Mouse (Mus musculus): ENCODE results near the gene Ccdc30. TPM values are rescaled to one million over a fixed set of nuclear protein-coding genes. Genes with fewer than 3 reads are reported as not detected.

Gene Ccdc30
- polyA plus RNA-seq, 1 experiment from 2014 or later: 20.9 TPM

DNA sequence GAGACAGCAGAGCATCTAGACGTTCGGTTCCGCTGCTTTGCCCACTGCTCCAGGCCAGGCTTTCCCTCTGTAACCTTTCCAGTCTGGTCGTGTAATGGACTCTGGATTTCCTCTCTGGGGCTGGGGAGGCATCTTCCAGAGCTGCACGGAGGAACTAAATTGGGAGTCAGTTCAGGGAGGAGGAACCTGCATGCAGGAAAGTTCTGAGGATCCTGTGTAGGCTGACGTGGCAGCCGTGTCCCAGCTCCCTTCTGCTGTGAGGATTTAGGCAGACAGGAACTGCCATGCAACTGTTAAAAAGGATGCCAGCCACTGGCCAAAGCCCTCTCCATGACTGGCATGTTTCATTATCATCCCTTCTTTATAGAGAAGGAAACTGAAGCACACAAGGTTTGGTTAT is 35.1 kb upstream of the Ccdc30 start:
- ATAC-seq (ENCODE audit: low FRiP score): no peak
- peaks cover 13% of the 10 kb centered on the region for H3K4me1 ChIP-seq (replicated peaks; ENCODE audit: control insufficient read depth, insufficient read depth, low read length)
- 78% methylated on average over 7 of the region's 7 CpGs for WGBS
- no peak overlapping the region for H3K27ac ChIP-seq
- no peak overlapping the region for H3K9ac ChIP-seq
- no peak overlapping the region for H3K4me2 ChIP-seq (replicated peaks)
- H3K9me3 ChIP-seq (ENCODE audit: control insufficient read depth, low read length): no peaks in the 10 kb centered on the region
- no peaks in the 10 kb centered on the region for H3K27me3 ChIP-seq (ENCODE audit: control insufficient read depth, insufficient read depth, low read length)
- no peaks in the 10 kb centered on the region for H3K36me3 ChIP-seq (replicated peaks; ENCODE audit: control insufficient read depth, insufficient read depth)
- DNase-seq (ENCODE audit: low spot score): no peak
- no peak overlapping the region for H3K4me3 ChIP-seq (replicated peaks; ENCODE audit: low read length)

DNA sequence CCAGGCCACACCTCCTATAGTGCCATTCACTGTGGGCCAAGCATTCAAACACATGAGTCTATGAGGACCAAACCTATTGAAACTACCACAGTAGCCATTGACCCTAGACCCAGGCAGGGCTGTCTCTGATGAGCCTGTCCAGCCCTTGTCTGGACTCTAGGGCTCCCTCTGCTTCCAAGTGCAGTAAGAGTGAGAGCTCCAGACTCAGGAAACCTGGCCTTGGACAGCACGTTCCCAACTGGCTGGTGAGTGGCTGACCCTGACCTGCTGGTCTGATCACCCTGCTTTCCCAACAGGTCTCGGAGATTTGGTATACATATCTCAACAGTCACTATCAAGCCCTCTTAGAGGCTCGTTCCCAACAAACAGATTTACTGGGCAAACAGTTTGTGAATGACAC is 32.5 kb upstream of the Ccdc30 start:
- WGBS: 86% methylated on average over 3 of the region's 3 CpGs
- Histone ChIP-seq H3K4me3 (replicated peaks; ENCODE audit: low read length) (no peak overlapping the region), H3K4me2 (replicated peaks) (no peak overlapping the region), H3K9me3 (ENCODE audit: control insufficient read depth, low read length) (no peaks in the 10 kb centered on the region), H3K4me1 (replicated peaks; ENCODE audit: control insufficient read depth, insufficient read depth, low read length) (peaks cover under 1% of the 10 kb centered on the region; the same call in 1 of the 2 replicates), H3K27ac (no peak overlapping the region), H3K27me3 (ENCODE audit: control insufficient read depth, insufficient read depth, low read length) (no peaks in the 10 kb centered on the region), H3K9ac (no peak overlapping the region), H3K36me3 (replicated peaks; ENCODE audit: control insufficient read depth, insufficient read depth) (no peaks in the 10 kb centered on the region)
- no peak for DNase-seq (ENCODE audit: low spot score)
- ATAC-seq (ENCODE audit: low FRiP score): no peak

DNA sequence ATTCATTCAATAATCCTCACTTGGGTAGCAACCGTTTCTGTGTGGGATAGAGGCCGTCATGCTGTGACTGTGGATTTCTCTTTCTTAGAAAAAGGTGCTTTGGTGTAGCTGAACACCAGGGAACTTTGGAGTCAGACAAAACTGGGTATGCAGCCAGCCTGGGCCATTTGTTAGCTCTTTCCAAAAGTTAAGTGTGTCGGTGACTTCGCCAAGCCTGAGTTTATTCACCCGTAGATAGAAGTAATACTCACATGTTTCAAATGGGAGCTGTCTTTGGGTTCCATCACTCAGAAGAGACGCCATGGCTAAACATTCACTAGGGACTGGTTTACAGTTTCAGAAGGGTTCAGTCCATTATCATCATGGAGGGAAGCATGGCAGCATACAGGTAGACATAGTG is 31.9 kb upstream of the Ccdc30 start:
- H3K4me1 ChIP-seq (replicated peaks; ENCODE audit: control insufficient read depth, insufficient read depth, low read length): no peaks in the 10 kb centered on the region
- DNase-seq (ENCODE audit: low spot score) (no peak), ATAC-seq (ENCODE audit: low FRiP score) (no peak)
- 91% methylated on average over 6 of the region's 6 CpGs for WGBS
- no peak overlapping the region for H3K9ac ChIP-seq
- no peaks in the 10 kb centered on the region for H3K27me3 ChIP-seq (ENCODE audit: control insufficient read depth, insufficient read depth, low read length)
- no peak overlapping the region for H3K4me2 ChIP-seq (replicated peaks)
- H3K9me3 ChIP-seq (ENCODE audit: control insufficient read depth, low read length): no peaks in the 10 kb centered on the region
- no peaks in the 10 kb centered on the region for H3K36me3 ChIP-seq (replicated peaks; ENCODE audit: control insufficient read depth, insufficient read depth)
- no peak overlapping the region for H3K27ac ChIP-seq
- H3K4me3 ChIP-seq (replicated peaks; ENCODE audit: low read length): no peak overlapping the region

DNA sequence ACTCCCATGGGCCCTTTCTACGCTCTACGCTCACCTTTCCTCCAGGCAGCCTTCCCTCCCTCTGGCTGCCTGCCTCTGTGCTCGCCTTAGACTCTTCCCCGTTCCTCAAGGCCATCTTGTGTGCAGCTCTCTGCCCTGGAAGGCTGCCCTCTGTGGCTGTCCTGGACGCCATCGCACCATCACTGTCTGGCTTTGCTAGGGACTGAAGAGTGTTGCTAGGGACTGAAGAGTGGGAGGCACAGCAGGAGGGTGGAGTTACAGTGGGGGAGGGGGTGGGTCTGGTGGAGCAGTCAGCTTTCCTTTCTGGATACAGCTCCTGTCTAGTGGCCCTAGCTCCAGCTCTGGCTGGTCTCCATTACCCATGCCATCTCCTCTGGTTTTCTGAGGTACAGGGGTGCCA is 27.2 kb upstream of the Ccdc30 start:
- Histone ChIP-seq H3K36me3 (replicated peaks; ENCODE audit: control insufficient read depth, insufficient read depth) (no peaks in the 10 kb centered on the region), H3K4me3 (replicated peaks; ENCODE audit: low read length) (no peak overlapping the region), H3K27ac (no peak overlapping the region), H3K27me3 (ENCODE audit: control insufficient read depth, insufficient read depth, low read length) (no peaks in the 10 kb centered on the region), H3K9me3 (ENCODE audit: control insufficient read depth, low read length) (no peaks in the 10 kb centered on the region), H3K9ac (no peak overlapping the region), H3K4me2 (replicated peaks) (no peak overlapping the region), H3K4me1 (replicated peaks; ENCODE audit: control insufficient read depth, insufficient read depth, low read length) (no peaks in the 10 kb centered on the region)
- WGBS: 39% methylated on average over 6 of the region's 6 CpGs
- ATAC-seq (ENCODE audit: low FRiP score): no peak
- no peak for DNase-seq (ENCODE audit: low spot score)

DNA sequence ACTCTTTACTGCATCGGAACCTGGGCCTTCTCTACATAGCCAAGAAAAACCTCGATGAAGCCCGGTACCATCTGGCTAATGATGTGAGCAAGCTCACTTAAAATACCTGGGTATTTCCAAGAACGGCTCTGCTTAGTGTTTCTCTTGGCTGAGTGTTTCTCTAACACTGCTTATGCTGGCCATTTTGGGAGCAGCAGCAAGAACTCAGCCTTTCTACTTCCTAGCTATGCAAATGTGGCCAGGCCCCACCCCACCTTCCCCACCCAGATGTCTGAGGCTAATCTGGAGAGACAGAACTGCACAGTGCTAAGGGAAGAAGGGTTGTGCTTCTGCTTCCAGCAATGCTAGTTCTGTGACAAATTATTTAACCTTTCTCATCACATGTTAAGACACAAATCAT is 26.5 kb upstream of the Ccdc30 start:
- no peaks in the 10 kb centered on the region for H3K4me1 ChIP-seq (replicated peaks; ENCODE audit: control insufficient read depth, insufficient read depth, low read length)
- H3K4me3 ChIP-seq (replicated peaks; ENCODE audit: low read length): no peak overlapping the region
- H3K36me3 ChIP-seq (replicated peaks; ENCODE audit: control insufficient read depth, insufficient read depth): no peaks in the 10 kb centered on the region
- ATAC-seq (ENCODE audit: low FRiP score) (no peak), DNase-seq (ENCODE audit: low spot score) (no peak)
- H3K9me3 ChIP-seq (ENCODE audit: control insufficient read depth, low read length): no peaks in the 10 kb centered on the region
- no peak overlapping the region for H3K9ac ChIP-seq
- H3K27ac ChIP-seq: no peak overlapping the region
- H3K27me3 ChIP-seq (ENCODE audit: control insufficient read depth, insufficient read depth, low read length): no peaks in the 10 kb centered on the region
- 94% methylated on average over 4 of the region's 4 CpGs for WGBS
- H3K4me2 ChIP-seq (replicated peaks): no peak overlapping the region

DNA sequence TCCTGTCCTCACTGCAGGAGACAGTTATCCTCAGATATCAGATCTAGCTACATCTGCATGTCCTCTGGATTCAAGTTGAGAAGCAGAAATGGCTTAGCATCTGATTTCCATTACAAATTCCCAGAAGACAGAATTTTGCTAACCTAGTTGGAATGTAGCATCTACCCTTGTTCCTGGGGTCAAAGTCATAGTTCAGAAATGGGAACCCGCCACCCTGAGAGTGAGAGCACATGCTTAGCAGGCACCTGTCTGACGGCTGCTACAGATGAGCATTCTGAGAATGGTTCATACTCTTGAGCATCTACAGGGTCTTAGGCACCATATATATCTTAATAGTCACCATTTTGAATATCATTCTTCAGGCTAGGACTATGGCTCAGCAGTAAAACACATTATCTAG is 22.6 kb upstream of the Ccdc30 start:
- WGBS: 94% methylated on average over 2 of the region's 2 CpGs
- no peak overlapping the region for H3K9ac ChIP-seq
- H3K36me3 ChIP-seq (replicated peaks; ENCODE audit: control insufficient read depth, insufficient read depth): no peaks in the 10 kb centered on the region
- H3K27me3 ChIP-seq (ENCODE audit: control insufficient read depth, insufficient read depth, low read length): no peaks in the 10 kb centered on the region
- ATAC-seq (ENCODE audit: low FRiP score): no peak
- H3K4me2 ChIP-seq (replicated peaks): no peak overlapping the region
- H3K27ac ChIP-seq: no peak overlapping the region
- no peak for DNase-seq (ENCODE audit: low spot score)
- 0 out of 2 replicates have a peak, but pooled peaks cover 7% of the 10 kb centered on the region for H3K9me3 ChIP-seq (ENCODE audit: control insufficient read depth, low read length)
- H3K4me1 ChIP-seq (replicated peaks; ENCODE audit: control insufficient read depth, insufficient read depth, low read length): no peaks in the 10 kb centered on the region
- H3K4me3 ChIP-seq (replicated peaks; ENCODE audit: low read length): no peak overlapping the region

DNA sequence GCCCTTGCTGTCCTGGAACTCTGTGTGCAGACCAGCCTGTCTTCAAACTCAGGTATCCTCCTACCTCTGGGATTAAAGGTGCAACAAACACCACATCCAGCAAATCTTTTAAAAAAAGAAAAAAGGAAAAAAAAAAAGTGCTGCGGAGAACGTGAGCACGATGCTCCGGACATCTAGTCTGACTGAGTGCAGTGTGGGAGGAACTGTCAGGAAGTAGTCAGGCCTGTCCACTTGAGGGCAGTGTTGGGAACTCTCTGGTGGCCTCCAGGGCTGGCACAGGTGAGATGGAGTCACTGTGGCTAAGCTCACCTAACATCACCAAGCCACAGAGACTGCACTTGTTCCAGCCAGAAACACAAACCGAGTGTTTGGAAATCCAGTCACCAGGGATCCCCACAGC is 15.4 kb upstream of the Ccdc30 start:
- H3K27me3 ChIP-seq (ENCODE audit: control insufficient read depth, insufficient read depth, low read length): no peaks in the 10 kb centered on the region
- H3K36me3 ChIP-seq (replicated peaks; ENCODE audit: control insufficient read depth, insufficient read depth): no peaks in the 10 kb centered on the region
- H3K9me3 ChIP-seq (ENCODE audit: control insufficient read depth, low read length): 0 out of 2 replicates have a peak, but pooled peaks cover 3% of the 10 kb centered on the region
- no peaks in the 10 kb centered on the region for H3K4me1 ChIP-seq (replicated peaks; ENCODE audit: control insufficient read depth, insufficient read depth, low read length)
- H3K4me3 ChIP-seq (replicated peaks; ENCODE audit: low read length): no peak overlapping the region
- ATAC-seq (ENCODE audit: low FRiP score) (no peak), DNase-seq (ENCODE audit: low spot score) (no peak)
- H3K4me2 ChIP-seq (replicated peaks): no peak overlapping the region
- H3K9ac ChIP-seq: no peak overlapping the region
- no peak overlapping the region for H3K27ac ChIP-seq
- WGBS: 22% methylated on average over 5 of the region's 5 CpGs

DNA sequence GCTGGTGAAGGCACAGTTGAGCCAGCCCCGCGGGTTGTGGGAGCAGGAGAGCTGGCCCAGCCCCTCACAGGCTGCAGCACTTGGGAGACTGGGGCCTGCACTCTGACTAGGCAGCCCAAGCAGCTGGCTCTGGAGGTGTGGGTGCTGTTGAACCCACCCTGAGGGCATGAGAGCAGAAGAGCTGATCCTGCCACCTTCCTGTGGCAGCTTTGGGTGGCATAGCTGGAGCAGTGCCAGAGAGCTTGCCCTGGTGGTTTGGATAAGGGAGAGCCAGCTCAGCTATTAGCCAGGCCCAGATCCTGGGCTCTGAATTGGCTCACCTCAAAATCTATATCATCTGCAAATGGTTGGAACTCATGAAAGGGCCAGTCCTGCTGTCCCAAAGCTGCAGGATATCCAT is 12.4 kb upstream of the Ccdc30 start:
- Histone ChIP-seq H3K9ac (no peak overlapping the region), H3K27me3 (ENCODE audit: control insufficient read depth, insufficient read depth, low read length) (no peaks in the 10 kb centered on the region), H3K9me3 (ENCODE audit: control insufficient read depth, low read length) (no peaks in the 10 kb centered on the region), H3K4me2 (replicated peaks) (no peak overlapping the region), H3K27ac (no peak overlapping the region), H3K4me3 (replicated peaks; ENCODE audit: low read length) (no peak overlapping the region), H3K36me3 (replicated peaks; ENCODE audit: control insufficient read depth, insufficient read depth) (no peaks in the 10 kb centered on the region), H3K4me1 (replicated peaks; ENCODE audit: control insufficient read depth, insufficient read depth, low read length) (0 out of 2 replicates have a peak, but pooled peaks cover 5% of the 10 kb centered on the region)
- 61% methylated on average over 2 of the region's 2 CpGs for WGBS
- DNase-seq (ENCODE audit: low spot score) (no peak), ATAC-seq (ENCODE audit: low FRiP score) (no peak)

DNA sequence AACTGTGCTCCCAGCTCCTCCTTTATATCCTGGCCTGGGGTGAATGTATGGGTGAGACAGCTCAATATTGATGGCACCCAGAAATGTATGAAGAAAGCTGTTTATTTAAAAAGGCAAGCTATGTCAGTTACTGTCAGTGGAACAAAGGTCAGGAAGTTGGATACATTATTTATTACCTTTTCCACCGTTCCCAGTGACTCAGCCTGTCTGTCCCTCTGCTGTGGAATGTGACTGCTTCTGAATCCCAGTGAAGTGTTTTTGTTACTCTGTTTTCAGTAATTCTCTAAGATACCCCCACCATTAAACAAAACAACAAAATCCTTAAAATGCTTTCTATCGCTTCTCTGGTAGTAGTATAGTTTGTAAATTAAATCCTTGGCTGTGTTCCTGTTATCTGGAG is 10.3 kb upstream of the Ccdc30 start:
- Histone ChIP-seq H3K4me3 (replicated peaks; ENCODE audit: low read length) (no peak overlapping the region), H3K9ac (no peak overlapping the region), H3K4me1 (replicated peaks; ENCODE audit: control insufficient read depth, insufficient read depth, low read length) (peaks cover 15% of the 10 kb centered on the region), H3K9me3 (ENCODE audit: control insufficient read depth, low read length) (no peaks in the 10 kb centered on the region), H3K36me3 (replicated peaks; ENCODE audit: control insufficient read depth, insufficient read depth) (no peaks in the 10 kb centered on the region), H3K27ac (no peak overlapping the region), H3K4me2 (replicated peaks) (no peak overlapping the region), H3K27me3 (ENCODE audit: control insufficient read depth, insufficient read depth, low read length) (no peaks in the 10 kb centered on the region)
- DNase-seq (ENCODE audit: low spot score): no peak
- no peak for ATAC-seq (ENCODE audit: low FRiP score)
- WGBS: 52% methylated on average over 2 of the region's 2 CpGs

DNA sequence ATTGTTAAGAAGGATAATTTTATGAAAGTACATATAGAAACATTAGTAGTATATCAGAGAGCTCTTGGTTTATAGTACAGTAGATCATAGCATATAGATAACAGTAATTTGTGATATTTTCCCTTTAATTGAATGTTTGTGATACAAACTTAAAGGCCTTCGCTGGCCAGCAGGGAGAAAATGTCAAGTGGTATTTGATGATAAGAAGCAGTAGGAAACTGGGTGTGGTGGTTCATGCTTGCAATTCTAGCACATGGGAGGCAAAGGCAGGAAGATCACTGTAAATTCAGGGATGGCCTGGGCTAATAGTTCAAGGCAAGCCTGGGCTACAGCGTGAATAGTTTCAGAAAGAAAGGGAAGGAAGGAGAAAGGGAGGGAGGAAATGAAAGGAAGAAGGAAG is 9.8 kb upstream of the Ccdc30 start:
- DNase-seq (ENCODE audit: low spot score) (no peak), ATAC-seq (ENCODE audit: low FRiP score) (no peak)
- Histone ChIP-seq H3K9ac (no peak overlapping the region), H3K9me3 (ENCODE audit: control insufficient read depth, low read length) (no peaks in the 10 kb centered on the region), H3K27me3 (ENCODE audit: control insufficient read depth, insufficient read depth, low read length) (no peaks in the 10 kb centered on the region), H3K4me3 (replicated peaks; ENCODE audit: low read length) (no peak overlapping the region), H3K36me3 (replicated peaks; ENCODE audit: control insufficient read depth, insufficient read depth) (no peaks in the 10 kb centered on the region), H3K27ac (no peak overlapping the region), H3K4me1 (replicated peaks; ENCODE audit: control insufficient read depth, insufficient read depth, low read length) (peaks cover 16% of the 10 kb centered on the region), H3K4me2 (replicated peaks) (no peak overlapping the region)
- WGBS: 94% methylated on average over 2 of the region's 2 CpGs
